Mouse (Mus musculus): ENCODE measurements around the gene Gm42688. TPM values are rescaled to one million over a fixed set of nuclear protein-coding genes. Genes with fewer than 3 reads are reported as not detected.

Gene Gm42688
- 12.3 to 14.3 TPM (median 13.3 TPM) in 4 replicates for total RNA-seq (2023; ENCODE audit: inconsistent age)

GRCm38 (mm10) chr6:83101316-83101687, at the start of gene Gm42688, which contains the start of gene Ccdc142:
Gene Gm42688, plus strand, starts transcription at chr6:83101617.
Gene Ccdc142, plus strand, starts transcription at chr6:83101601.

DNA sequence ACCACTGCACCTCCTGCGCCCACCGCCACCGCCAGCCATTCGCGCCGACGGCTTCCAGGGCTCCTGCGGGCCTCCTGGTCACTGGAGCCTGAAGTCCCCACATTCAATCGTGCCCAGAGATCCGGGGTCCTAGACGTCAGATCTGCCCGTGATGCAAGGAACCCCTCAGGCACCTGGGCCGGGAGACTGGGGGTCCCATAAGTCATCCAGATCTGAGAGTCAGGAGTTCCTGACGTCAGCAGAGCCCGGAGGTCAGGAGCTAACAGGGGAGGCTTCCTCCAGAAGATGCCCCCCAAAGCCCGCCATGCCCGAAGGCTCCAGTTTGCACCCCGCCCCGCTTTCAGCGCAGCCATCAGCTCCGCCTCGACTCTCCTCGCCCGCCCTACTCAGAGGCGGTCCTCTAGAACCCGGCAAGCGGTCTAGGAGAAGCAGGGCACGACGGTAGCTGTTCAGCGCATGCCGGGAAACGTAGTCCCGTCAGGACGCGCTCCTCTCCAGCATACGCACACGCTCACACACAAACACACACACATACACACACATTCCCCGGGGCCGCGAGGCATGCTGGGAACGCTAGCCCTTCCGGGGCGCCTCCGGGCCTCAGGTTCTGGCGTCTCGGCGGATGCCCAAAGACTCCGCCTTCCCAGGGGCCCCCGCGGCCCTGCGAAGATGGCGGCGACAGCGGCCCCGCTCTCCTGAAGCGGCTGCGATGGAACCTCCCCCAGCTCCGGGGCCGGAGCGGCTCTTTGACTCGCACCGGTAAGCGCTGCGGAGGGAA, 47.2 kb upstream of the Gm42688 start, which contains the start of gene Aup1:
Aup1 (plus strand) TSS at position 448 of the 778 bp plus-strand sequence.

DNA sequence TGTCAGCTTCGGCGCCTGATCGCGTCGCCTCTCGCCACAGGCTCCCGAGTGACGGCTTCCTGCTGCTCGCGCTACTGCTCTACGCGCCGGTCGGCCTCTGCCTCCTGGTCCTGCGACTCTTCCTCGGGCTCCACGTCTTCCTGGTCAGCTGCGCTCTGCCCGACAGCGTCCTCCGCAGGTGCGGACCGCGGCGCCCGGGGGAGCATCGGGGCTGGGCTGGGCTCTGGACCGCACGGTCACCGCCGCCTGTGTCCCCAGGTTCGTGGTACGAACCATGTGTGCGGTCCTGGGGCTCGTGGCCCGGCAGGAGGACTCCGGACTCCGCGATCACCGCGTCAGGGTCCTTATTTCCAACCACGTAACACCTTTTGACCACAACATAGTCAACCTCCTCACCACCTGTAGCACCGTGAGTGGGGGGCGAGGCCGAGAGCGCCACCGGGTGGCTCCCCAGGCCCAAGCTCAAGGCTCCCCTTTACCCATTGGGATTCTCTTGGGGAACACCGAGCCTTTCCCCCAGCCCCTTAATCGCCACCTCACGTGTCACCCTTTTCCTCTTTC, 46.5 kb upstream of the Gm42688 start, which contains the start of gene Htra2:
Htra2 (minus strand) TSS at position 403 of the 561 bp plus-strand sequence.

GRCm38 (mm10) chr6:83057790-83058189, 43.6 kb upstream of the Gm42688 start, which contains the start of gene Dqx1:
Gene Dqx1, plus strand, starts transcription at chr6:83057844.

DNA sequence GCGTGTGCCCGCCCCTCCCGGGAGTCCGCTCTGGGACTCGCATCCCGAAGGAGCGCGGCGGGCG, 31.3 kb upstream of the Gm42688 start, which contains the start of gene Tlx2:
Tlx2 (minus strand) TSS at position 47 of the 64 bp plus-strand sequence.

DNA sequence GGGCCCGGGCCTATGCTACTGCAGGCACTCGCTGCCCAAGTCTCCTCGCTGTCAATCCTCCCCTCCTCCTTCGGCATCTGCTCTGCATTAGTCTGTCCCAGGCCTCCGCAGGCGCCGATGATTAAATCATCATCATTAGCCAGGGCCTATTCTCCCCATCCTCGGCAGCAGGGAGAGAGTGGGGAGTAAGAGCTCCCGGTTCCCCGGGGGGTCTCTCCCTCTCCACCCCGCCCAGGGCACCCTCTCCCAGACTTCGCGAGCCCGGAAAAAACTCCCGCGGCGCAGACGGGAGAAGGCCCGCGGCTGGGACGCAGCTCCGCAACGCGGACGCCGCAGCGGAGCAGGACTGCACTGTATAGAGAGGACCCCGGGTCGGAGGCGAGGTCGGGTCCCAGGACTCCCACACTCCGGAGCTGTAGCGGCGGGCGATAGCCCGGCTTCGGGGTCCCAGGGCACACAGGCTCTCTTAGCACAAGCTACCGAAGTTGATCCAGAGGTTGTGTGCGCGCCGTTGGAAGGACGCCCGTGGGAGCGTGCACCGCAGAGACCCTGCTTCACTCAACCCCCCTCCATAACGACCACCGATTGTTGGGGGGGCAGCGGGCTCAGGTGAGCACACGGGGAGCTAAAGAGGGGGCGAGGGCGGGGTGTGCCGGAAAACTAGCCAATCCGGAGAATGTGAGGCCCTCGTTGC, 23.6 kb upstream of the Gm42688 start, which contains the start of gene Pcgf1:
Pcgf1 (plus strand) TSS at position 240 of the 694 bp plus-strand sequence.

DNA sequence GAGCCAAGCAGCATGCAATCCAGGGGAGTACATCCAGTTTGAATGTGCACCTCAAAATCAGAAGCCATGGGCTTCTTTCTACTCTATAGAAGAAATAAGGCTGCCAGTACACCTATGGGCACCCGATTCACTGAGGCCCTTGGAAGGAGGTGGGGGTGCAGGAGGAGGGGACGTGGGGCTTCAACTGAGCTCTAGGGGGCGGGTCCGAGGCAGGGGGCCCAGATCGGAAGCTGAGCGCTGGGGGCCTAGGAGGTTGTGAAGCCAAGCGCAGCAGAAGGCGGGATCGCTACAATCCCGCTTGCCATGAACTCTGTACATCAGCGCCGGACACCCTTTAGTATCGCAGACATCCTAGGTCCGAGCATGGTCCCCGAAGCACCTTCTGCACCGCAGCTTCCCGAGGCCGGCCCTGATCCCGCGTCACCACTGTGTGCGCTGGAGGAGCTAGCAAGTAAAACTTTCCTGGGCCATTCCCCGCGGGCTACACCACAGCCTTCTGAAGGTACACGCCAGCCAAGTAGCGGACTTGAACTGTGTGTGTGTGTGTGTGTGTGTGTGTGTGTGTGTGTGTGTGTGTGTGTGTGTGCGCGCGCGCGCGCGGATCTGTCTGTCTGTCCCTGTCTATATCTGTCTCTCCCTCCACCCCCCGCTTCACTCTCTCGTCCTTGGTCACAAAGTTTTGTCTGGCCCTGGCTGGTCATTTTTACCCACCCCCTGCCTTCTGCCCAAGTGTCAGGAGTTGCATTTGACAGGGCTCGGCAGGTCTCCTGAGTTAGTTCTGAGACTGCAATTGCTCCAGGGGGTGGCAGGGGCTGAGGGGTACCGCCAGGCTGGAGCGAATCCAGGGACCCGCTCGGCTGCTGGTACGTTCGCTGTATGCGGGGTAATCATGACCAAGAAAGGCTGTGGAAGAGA, 15.0 kb upstream of the Gm42688 start, which contains the start of gene Lbx2:
Lbx2 (plus strand) TSS at position 247 of the 915 bp plus-strand sequence.

GRCm38 (mm10) chr6:83108762-83109668, 7.6 kb downstream of the Gm42688 start, which contains the start of gene Mrpl53:
Gene Mrpl53, plus strand, starts transcription at chr6:83109040.

DNA sequence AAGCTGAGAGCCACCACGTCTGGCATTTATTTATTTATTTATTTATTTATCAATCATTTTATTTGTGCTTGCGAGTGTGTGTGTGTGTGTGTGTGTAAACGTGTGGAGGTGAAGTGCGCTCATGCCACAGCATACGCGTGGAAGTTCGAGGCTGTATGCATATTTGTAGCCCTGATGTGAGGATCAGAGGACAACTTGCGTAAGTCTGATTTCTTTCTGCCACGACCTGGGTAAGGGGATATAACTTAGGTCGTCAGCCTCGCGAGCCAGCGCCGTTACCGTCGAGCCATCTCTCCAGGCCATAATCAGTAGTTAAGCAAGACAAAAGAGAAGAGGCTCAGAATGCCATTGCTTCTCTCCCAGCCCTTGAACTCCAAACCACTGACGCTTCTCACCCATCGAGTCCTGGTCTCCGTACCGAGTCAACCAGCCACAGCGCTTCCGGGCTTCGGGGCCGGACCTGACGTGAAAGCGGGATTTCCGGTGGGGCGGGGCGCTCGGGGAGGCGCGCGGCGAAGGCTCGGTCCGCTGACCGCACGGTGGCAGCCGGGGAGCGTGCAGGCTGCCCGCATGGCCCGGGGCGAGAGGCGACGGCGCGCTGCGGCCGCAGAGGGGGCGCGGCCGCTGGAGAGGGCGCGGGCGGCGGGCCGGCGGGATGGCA, 13.7 kb downstream of the Gm42688 start, which contains the start of gene Mogs:
Mogs (plus strand) TSS at position 486 of the 661 bp plus-strand sequence.

GRCm38 (mm10) chr6:83120930-83121862, 19.8 kb downstream of the Gm42688 start, which contains the start of gene Wbp1:
Gene Wbp1, minus strand, starts transcription at chr6:83121559.

DNA sequence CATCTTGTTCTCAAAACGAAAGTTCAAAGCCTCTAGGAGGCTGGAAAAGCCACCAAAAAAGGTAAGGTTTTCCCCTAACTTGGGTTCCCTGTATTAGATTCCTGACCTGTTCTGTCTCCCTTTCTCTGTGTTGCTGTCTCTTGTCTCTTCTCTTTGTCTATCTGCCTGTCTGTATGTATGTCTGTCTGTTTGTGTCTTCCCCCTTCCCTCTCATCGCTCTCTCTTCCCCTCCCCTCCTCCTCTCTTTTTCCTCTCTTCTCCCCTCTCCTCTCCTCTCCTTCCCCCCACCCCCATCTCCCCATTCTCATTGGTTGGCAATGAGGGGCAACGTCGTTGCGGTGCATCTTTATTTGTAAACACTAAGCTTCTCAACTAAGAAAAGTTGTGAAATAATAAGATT, 23.9 kb downstream of the Gm42688 start, which contains the start of gene Ino80b:
Ino80b (minus strand) TSS at position 101 of the 400 bp plus-strand sequence.

DNA sequence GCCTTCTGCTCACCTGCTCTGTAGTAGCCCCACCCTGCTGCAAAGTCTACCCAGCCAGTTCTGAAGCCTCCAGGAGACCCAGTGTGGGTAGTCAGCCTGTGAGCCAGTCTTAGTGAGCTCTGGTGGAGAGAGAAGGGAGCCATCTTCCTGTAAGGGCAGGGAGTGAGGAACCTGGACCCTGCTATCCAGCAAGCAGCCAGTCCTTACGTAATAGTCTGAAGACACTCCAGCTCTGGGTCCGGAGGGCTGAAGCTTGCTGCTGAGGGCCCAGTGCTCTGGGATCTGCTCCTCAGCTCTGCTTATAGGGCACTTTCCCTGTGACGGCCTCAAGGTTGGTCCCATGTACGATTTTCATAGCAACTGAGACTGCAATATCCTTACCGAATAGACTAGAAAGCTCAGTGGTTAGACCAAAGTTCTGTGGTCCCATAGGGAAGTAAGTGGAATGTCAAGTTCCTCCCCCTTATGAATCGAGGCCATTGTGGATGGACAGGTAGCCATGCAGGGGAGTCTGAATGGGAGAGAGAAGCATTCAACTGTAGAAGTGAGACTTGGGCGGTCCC, 33.6 kb downstream of the Gm42688 start, which contains the start of gene Rtkn:
Rtkn (plus strand) TSS at position 513 of the 563 bp plus-strand sequence.

DNA sequence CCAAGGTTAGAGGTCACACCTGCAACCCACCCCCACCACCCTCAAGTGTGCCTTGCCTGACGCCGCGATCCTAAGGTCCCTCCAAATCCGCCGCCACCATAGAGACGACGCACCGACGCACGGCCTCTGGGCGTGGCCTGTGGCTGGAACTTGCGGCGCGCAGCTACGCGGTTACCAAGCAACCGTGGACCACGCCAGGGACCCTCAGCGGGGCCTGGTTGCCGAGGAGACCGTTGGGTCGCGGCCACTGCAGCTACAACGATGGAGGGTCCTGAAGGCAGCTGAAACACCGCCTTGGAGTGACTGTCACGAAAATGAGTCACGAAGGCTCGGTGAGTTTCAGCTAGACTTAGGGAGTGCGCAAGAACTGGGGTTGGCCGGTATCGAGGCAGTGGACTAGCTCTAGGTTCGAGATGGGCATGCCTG, 54.9 kb downstream of the Gm42688 start, which contains the start of the genes Wdr54 and 1700003E16Rik:
Wdr54 (minus strand) TSS at position 139 of the 426 bp plus-strand sequence.
1700003E16Rik (plus strand) TSS at position 146 of the 426 bp plus-strand sequence.

Other genes starting within 250 kb of the Gm42688 start
- 0.24 to 0.64 TPM (median 0.47 TPM) in 4 replicates for gene Sema4f, start 161.8 kb upstream of the Gm42688 start, total RNA-seq (2023; ENCODE audit: inconsistent age)
- gene M1ap, start 154.7 kb upstream of the Gm42688 start, total RNA-seq (2023; ENCODE audit: inconsistent age), result 4.1 to 6.3 TPM (median 4.5 TPM) in 4 replicates
- 27.3 to 33.2 TPM (median 32.8 TPM) in 4 replicates for gene Dok1, start 68.1 kb upstream of the Gm42688 start, total RNA-seq (2023; ENCODE audit: inconsistent age)
- gene Loxl3, start 67.4 kb upstream of the Gm42688 start, total RNA-seq (2023; ENCODE audit: inconsistent age), result 0.39 to 1.2 TPM (median 0.51 TPM) in 4 replicates
- gene Aup1, start 47.1 kb upstream of the Gm42688 start, total RNA-seq (2023; ENCODE audit: inconsistent age), result 361 to 403 TPM (median 382 TPM) in 4 replicates
- 50.0 to 64.9 TPM (median 56.3 TPM) in 4 replicates for gene Htra2, start 46.3 kb upstream of the Gm42688 start, total RNA-seq (2023; ENCODE audit: inconsistent age)
- 9.5 to 12.1 TPM (median 10.8 TPM) in 4 replicates for gene Dqx1, start 43.8 kb upstream of the Gm42688 start, total RNA-seq (2023; ENCODE audit: inconsistent age)
- not detected in 4 replicates for gene Tlx2, start 31.3 kb upstream of the Gm42688 start, total RNA-seq (2023; ENCODE audit: inconsistent age)
- gene Pcgf1, start 23.7 kb upstream of the Gm42688 start, total RNA-seq (2023; ENCODE audit: inconsistent age), result 16.8 to 24.7 TPM (median 20.9 TPM) in 4 replicates
- not detected in 4 replicates for gene Lbx2, start 15.2 kb upstream of the Gm42688 start, total RNA-seq (2023; ENCODE audit: inconsistent age)
- 15.9 to 23.6 TPM (median 20.1 TPM) in 4 replicates for gene Ccdc142, start within 50 bp of the Gm42688 start, total RNA-seq (2023; ENCODE audit: inconsistent age)
- 22.1 to 28.8 TPM (median 25.2 TPM) in 4 replicates for gene Mrpl53, start 7.4 kb downstream of the Gm42688 start, total RNA-seq (2023; ENCODE audit: inconsistent age)
- 35.5 to 44.3 TPM (median 37.7 TPM) in 4 replicates for gene Mogs, start 13.9 kb downstream of the Gm42688 start, total RNA-seq (2023; ENCODE audit: inconsistent age)
- 40.0 to 48.2 TPM (median 45.4 TPM) in 4 replicates for gene Wbp1, start 19.9 kb downstream of the Gm42688 start, total RNA-seq (2023; ENCODE audit: inconsistent age)
- 26.3 to 31.9 TPM (median 30.7 TPM) in 4 replicates for gene Ino80b, start 23.8 kb downstream of the Gm42688 start, total RNA-seq (2023; ENCODE audit: inconsistent age)
- gene Rtkn, start 33.8 kb downstream of the Gm42688 start, total RNA-seq (2023; ENCODE audit: inconsistent age), result not detected in 4 replicates
- 1.2 to 2.5 TPM (median 1.3 TPM) in 4 replicates for gene Wdr54, start 54.8 kb downstream of the Gm42688 start, total RNA-seq (2023; ENCODE audit: inconsistent age)
- gene 1700003E16Rik, start 54.8 kb downstream of the Gm42688 start, total RNA-seq (2023; ENCODE audit: inconsistent age), result not detected in 4 replicates
- 108 to 117 TPM (median 110 TPM) in 4 replicates for gene Dctn1, start 64.3 kb downstream of the Gm42688 start, total RNA-seq (2023; ENCODE audit: inconsistent age)
- gene Slc4a5, start 118.2 kb downstream of the Gm42688 start, total RNA-seq (2023; ENCODE audit: inconsistent age), result not detected in 4 replicates
- gene Mthfd2, start 224.3 kb downstream of the Gm42688 start, total RNA-seq (2023; ENCODE audit: inconsistent age), result 14.9 to 17.3 TPM (median 16.1 TPM) in 4 replicates
- gene Mob1a, start 224.4 kb downstream of the Gm42688 start, total RNA-seq (2023; ENCODE audit: inconsistent age), result 140 to 161 TPM (median 148 TPM) in 4 replicates
- gene Bola3, start 247.5 kb downstream of the Gm42688 start, total RNA-seq (2023; ENCODE audit: inconsistent age), result 34.6 to 47.8 TPM (median 38.6 TPM) in 4 replicates